Mouse (Mus musculus) heart, postnatal 0 days (tissue): ENCODE measurements around the gene Tgm2.

ENCODE experiments used
- CTCF ChIP-seq: IDR thresholded peaks from 2 replicates; pipeline ENCODE4 v1.5.1; 2016; ENCODE audit warnings: antibody characterized with exemption, control low read depth, low read depth
- EP300 ChIP-seq: IDR thresholded peaks from 2 replicates; pipeline ENCODE4 v1.6.1; 2016; ENCODE audit warnings: antibody characterized with exemption, low read depth

- TF ChIP-seq CTCF (no peak), EP300 (no peak)
These were observed 19.5 kb upstream of the Tgm2 start for GRCm38 (mm10) chr2:158165776-158166175.
